Mouse (Mus musculus) liver, adult 2 months (tissue): ENCODE measurements at regions not wholly inside any gene's neighbourhood (a gene's known extent, or its start where the extent isn't known, plus 50 kb on each side); places are given as distances from the start of the nearest gene placed in this dataset.

Experiments used
- CTCF ChIP-seq: fragments of 200-500 bp; IDR thresholded peaks from 2 replicates; pipeline ENCODE4 v1.5.1; 2011; ENCODE audit warnings: low read depth, low read length, control low read depth
- POLR2A ChIP-seq: fragments of 200-500 bp; IDR thresholded peaks from 2 replicates; pipeline ENCODE4 v1.6.1; 2011; ENCODE audit warnings: low read length, control low read depth; ENCODE audit not compliant: insufficient read depth; ENCODE audit errors: extremely low read depth

GRCm38 (mm10) chr14:86350526-86350925 lies 790.5 kb downstream of the Diaph3 start:
- TF ChIP-seq CTCF (no peak), POLR2A (no peak)
